Comparison of ENCODE assay signal across 18 mouse cellular contexts in genomic region chr2:54938075-54938474, GRCm38 (mm10).
"Had no signal": no experiment of that assay in that cellular context is flagged by ENCODE, and none has a peak within 500 bp of the region (broad histone marks: within the 10 kb centered on the region; RNA-seq: fewer than 3 reads in every experiment).

No protein-coding gene starts in this region.

- H3K27ac ChIP-seq: kidney, embryonic 15.5 days; limb, embryonic 15.5 days; liver, embryonic 14.5 days; lung, embryonic 15.5 days; stomach, embryonic 15.5 days had no signal

- H3K4me1 ChIP-seq: kidney, embryonic 15.5 days; limb, embryonic 15.5 days; lung, embryonic 15.5 days; stomach, embryonic 15.5 days had no signal

- H3K4me3 ChIP-seq: kidney, embryonic 15.5 days; limb, embryonic 15.5 days; lung, embryonic 15.5 days; stomach, embryonic 15.5 days had no signal

- H3K9ac ChIP-seq: kidney, embryonic 15.5 days; limb, embryonic 15.5 days; liver, embryonic 14.5 days; lung, embryonic 15.5 days; stomach, embryonic 15.5 days had no signal

- H3K36me3 ChIP-seq: kidney, embryonic 15.5 days; limb, embryonic 15.5 days; lung, embryonic 15.5 days; stomach, embryonic 15.5 days had no signal

- H3K4me2 ChIP-seq: kidney, embryonic 15.5 days; limb, embryonic 15.5 days; liver, embryonic 11.5 days; lung, embryonic 15.5 days; midbrain, embryonic 11.5 days; stomach, embryonic 15.5 days had no signal

- H3K27me3 ChIP-seq: kidney, embryonic 15.5 days; limb, embryonic 15.5 days; lung, embryonic 15.5 days; stomach, embryonic 15.5 days had no signal

- H3K9me3 ChIP-seq: kidney, embryonic 15.5 days; limb, embryonic 15.5 days; lung, embryonic 15.5 days; stomach, embryonic 15.5 days had no signal

- DNase-seq: kidney, adult 11 months; kidney, adult 8-10 months; kidney, postnatal 14 days; kidney, postnatal 4 days; lung, adult 18-20 months; lung, postnatal 10 days; lung, postnatal 36 days; retina, postnatal 1 day; right cerebral cortex, postnatal 25 days; spleen, adult 18-20 months; thymus, postnatal 25 days had no signal
